Mouse (Mus musculus) cerebellum, adult 2 months (tissue): Measurements from ENCODE around the gene 3110040M04Rik. TPM values are rescaled to one million over a fixed set of nuclear protein-coding genes. Genes with fewer than 3 reads are reported as not detected.

Experiments
- DNase-seq, 2 experiments: peaks; one replicate each; pipeline ENCODE4 v3.0.0; 2021
- H3K27ac ChIP-seq: fragments of 200-500 bp; 2 replicates; pipeline ENCODE4 v1.5.1; 2012; ENCODE audit warnings: low read length, control low read depth, inconsistent platforms; ENCODE audit not compliant: insufficient read depth
- H3K27me3 ChIP-seq: fragments of 200-500 bp; 2 replicates; pipeline ENCODE4 v1.6.1; 2012; ENCODE audit warnings: inconsistent platforms, mild to moderate bottlenecking, low read length, moderate library complexity; ENCODE audit not compliant: control insufficient read depth, insufficient read depth
- H3K4me1 ChIP-seq: fragments of 200-500 bp; 2 replicates; pipeline ENCODE4 v1.6.1; 2011; ENCODE audit warnings: low read length; ENCODE audit not compliant: control insufficient read depth, insufficient read depth
- H3K4me3 ChIP-seq: fragments of 200-500 bp; replicated peaks from 2 replicates; pipeline ENCODE3; 2011; ENCODE audit warnings: mild to moderate bottlenecking, low read depth, low read length, control low read depth; ENCODE audit not compliant: insufficient read depth
- CTCF ChIP-seq: fragments of 200-500 bp; IDR thresholded peaks from 2 replicates; pipeline ENCODE4 v1.5.1; 2011; ENCODE audit warnings: low read depth, mild to moderate bottlenecking, control low read depth, low read length, moderate library complexity, borderline replicate concordance; ENCODE audit not compliant: insufficient read depth
- POLR2A ChIP-seq: fragments of 200-500 bp; IDR thresholded peaks from 2 replicates; pipeline ENCODE4 v1.6.1; 2011; ENCODE audit warnings: low read length, control low read depth, borderline replicate concordance; ENCODE audit not compliant: insufficient read depth
- WGBS: fragments of 180-500 bp; shearing (Covaris S2); methylation state at CpG from one replicate; pipeline ENCODE4 v1.1.7; 2018; 5-methylcytosine and 5-hydroxymethylcytosine counted together
- polyA plus RNA-seq: library from polyadenylated mRNA; depleted of rRNA; stranded (reverse); fragments of >200 nt; gene quantifications from 2 replicates; pipeline ENCODE4 v1.2.3, GENCODE M21; 2012

The 3110040M04Rik gene
- polyA plus RNA-seq, 1 experiment: not detected

DNA sequence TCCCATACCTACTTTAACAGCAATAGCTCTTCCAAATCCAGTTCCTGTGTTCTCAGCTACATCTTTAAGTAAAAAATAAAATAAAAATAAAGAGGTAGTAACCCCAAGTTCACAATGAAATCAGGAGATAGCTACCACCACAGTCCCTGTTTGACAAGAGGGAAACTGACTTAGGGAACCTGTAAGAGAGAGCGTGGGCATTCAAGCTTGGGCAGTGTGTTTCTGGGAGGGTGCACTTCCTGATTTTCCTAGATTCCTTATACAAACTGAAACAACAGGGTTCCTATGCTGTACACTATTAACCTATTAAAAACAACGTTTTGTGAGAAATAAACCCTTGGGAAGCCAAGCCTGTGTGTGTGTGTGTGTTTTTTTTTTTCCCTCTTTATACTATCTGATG lies 10.9 kb downstream of the 3110040M04Rik start:
- TF ChIP-seq CTCF (no peak), POLR2A (no peak)
- H3K4me1 ChIP-seq: no peaks in the 10 kb centered on the region
- 77% methylated on average over 2 of the region's 2 CpGs for WGBS
- H3K27me3 ChIP-seq: no peaks in the 10 kb centered on the region
- H3K27ac ChIP-seq: no peak overlapping the region
- DNase-seq: no peak
- no peak overlapping the region for H3K4me3 ChIP-seq

DNA sequence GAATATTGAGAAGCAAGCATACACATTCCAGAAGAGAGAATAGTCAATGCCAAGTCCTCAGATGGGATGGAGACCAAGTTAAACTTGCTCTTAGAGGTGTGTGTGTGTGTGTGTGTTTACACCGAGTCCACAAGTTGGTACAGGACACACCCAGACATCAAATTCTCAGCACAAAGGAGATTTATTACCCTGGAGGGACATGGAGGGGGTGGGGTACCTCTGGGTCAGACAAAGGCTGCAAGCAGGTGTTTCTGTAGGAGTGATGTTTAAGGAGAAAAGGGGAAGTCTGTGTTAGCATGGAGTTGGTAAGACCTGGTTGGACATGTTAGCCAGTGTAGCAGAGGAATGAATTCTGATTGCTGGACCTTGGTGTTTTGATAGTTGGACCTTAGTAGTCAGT lies 12.1 kb downstream of the 3110040M04Rik start:
- WGBS: 78% methylated on average over 1 of the region's 1 CpGs
- H3K27ac ChIP-seq: no peak overlapping the region
- TF ChIP-seq CTCF: no peak
- no peak for TF ChIP-seq POLR2A
- no peak for DNase-seq
- no peaks in the 10 kb centered on the region for H3K4me1 ChIP-seq
- no peaks in the 10 kb centered on the region for H3K27me3 ChIP-seq
- no peak overlapping the region for H3K4me3 ChIP-seq

DNA sequence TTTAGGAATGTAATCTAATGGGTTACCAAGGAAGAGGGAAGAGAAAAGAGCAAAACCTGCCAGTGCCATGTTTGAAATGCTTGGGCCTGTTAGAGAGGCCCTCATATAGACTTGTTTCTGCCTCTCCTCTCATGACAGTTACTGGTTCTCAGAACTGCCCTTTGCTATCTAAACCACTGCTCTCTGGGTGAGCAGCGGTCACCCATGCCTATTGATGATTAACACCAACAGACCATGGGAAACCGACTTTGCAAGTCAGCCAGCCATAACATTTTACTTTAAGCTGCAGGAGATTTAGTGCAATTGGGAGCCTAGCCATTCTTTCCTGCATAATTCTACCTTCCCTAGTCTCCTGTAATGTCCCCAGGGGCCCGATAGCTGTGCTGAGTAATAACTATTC lies 12.5 kb downstream of the 3110040M04Rik start:
- 61% methylated on average over 3 of the region's 3 CpGs for WGBS
- TF ChIP-seq CTCF (no peak), POLR2A (no peak)
- Histone ChIP-seq H3K27me3 (no peaks in the 10 kb centered on the region), H3K27ac (no peak overlapping the region), H3K4me3 (no peak overlapping the region), H3K4me1 (no peaks in the 10 kb centered on the region)
- DNase-seq: no peak

DNA sequence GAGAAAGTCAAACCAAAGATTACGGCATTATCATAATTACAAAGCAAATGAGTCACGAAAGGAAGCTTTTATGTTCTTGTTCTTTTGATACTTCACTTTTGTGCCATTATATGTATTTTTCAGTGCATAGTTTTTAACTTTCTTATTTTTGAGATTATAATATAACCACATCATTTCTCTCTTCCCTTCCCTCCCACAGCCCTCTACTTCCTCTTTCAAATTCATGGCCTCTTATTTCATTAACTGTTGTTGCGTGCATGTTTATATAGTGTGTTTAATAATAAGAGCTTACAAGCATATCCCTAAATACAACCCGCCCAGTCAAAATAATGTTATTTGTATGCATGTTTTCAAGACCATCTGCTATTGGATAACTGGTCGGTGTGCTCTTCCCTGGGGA lies 15.1 kb downstream of the 3110040M04Rik start:
- no peak for DNase-seq
- no peaks in the 10 kb centered on the region for H3K4me1 ChIP-seq
- H3K4me3 ChIP-seq: no peak overlapping the region
- WGBS: 91% methylated on average over 5 of the region's 5 CpGs
- H3K27ac ChIP-seq: no peak overlapping the region
- TF ChIP-seq POLR2A: no peak
- TF ChIP-seq CTCF: no peak
- no peaks in the 10 kb centered on the region for H3K27me3 ChIP-seq

DNA sequence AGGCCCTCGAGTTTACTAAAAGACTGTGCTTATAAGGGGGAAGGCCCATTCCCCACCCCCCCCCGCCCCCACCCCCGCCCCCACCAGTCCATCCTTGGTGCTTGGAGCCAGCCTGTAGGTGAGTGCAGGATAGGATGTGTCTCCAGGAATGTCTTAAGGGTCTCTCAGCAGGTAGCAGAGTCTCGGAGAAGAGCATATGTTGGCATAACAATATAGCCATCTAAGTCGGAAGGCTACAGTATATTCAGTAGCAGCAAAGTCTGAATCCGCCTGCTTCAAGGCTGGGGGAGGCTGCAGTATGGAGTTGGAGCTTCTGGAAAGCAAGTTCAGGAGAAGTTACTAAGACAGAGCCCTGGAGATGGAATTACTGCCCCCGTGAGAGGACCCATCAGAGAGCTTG lies 16.2 kb downstream of the 3110040M04Rik start:
- H3K4me1 ChIP-seq: no peaks in the 10 kb centered on the region
- WGBS: 63% methylated on average over 7 of the region's 7 CpGs
- DNase-seq: no peak
- H3K27me3 ChIP-seq: no peaks in the 10 kb centered on the region
- no peak overlapping the region for H3K27ac ChIP-seq
- no peak overlapping the region for H3K4me3 ChIP-seq
- no peak for TF ChIP-seq POLR2A
- no peak for TF ChIP-seq CTCF

DNA sequence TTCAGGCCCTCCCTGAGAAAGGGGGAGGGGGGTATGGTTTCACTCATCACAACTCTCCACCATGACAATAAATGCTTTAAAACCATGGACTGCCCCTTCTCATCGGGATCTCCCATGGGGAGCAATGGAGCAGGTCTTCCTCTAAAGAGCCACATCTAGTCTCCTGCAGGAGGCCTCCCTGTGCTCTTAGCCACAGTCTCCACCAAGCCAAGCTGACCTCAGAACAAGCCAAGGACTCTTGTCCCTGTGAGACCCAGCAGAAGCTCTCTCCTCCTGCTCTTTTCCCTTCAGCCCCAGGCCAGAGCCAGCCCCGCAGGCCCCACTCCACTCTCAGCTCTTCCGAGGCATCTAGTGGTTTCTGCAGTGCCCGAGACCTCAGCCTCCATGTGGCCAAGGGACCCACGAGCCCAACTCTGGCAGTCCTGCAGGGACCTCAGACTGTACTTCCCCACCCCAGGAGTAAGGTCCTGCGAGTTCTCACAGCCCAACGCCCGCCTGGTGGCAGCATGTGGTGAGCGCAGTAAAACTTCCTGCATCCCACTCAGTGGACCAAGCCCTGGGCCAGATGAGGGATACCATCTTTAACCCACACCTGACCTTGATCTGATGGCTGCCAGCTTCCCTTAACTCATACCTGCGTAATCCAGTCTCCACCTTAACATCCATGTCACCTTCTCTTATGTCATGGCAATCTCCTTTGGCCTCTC lies 18.8 kb downstream of the 3110040M04Rik start:
- WGBS: 86% methylated on average over 10 of the region's 10 CpGs
- no peak for DNase-seq
- H3K27me3 ChIP-seq: no peaks in the 10 kb centered on the region
- TF ChIP-seq CTCF: no peak
- no peak for TF ChIP-seq POLR2A
- H3K4me1 ChIP-seq: no peaks in the 10 kb centered on the region
- no peak overlapping the region for H3K4me3 ChIP-seq
- H3K27ac ChIP-seq: no peak overlapping the region

DNA sequence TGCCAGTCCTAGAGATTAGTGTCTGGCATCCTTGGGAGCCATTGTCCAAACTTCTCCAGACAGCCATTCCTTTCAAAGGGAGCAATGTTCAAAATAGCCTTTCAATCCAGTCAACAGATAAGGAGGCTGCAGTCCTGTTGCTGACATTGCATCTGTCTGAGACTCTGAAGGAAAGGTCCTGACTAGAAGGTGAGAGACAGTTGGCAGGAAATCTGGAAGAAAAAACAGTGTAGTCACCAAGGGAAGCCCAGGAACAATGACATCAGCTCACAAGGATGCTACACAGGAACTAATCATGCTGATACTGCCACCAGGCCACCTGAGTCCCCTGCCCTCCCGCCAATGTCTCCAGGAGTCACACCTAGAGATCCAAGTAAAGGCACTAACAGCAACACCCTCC lies 19.5 kb downstream of the 3110040M04Rik start:
- H3K4me1 ChIP-seq: no peaks in the 10 kb centered on the region
- TF ChIP-seq CTCF: no peak
- no peak for TF ChIP-seq POLR2A
- 88% methylated on average over 1 of the region's 1 CpGs for WGBS
- no peak for DNase-seq
- no peak overlapping the region for H3K4me3 ChIP-seq
- H3K27me3 ChIP-seq: no peaks in the 10 kb centered on the region
- no peak overlapping the region for H3K27ac ChIP-seq

DNA sequence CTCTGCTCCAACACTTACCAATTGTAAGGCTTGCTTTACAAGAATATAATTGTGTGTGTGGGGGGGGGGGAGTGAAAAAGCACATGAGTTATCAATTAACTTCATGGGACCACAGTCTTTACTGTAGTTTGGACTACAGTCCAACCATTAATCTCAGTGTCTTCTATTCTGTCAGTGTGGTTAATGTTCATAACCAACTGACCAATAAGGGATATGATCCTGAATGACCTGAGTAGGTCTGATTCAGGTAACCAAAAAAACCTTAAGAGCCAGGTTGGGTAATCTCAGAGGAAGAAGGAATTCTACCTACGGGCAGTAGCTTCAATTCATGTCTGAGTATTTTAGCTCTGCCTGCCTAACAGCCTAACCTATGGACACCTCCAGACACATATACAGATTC lies 20.6 kb downstream of the 3110040M04Rik start:
- TF ChIP-seq POLR2A (no peak), CTCF (no peak)
- WGBS: 95% methylated on average over 1 of the region's 1 CpGs
- H3K4me1 ChIP-seq: no peaks in the 10 kb centered on the region
- DNase-seq: no peak
- H3K4me3 ChIP-seq: no peak overlapping the region
- no peaks in the 10 kb centered on the region for H3K27me3 ChIP-seq
- H3K27ac ChIP-seq: no peak overlapping the region
